Mouse (Mus musculus): Measurements from ENCODE around the gene Tmem268. TPM values are rescaled to one million over a fixed set of nuclear protein-coding genes. Genes with fewer than 3 reads are reported as not detected.

Tmem268 gene
- 7.5 and 7.8 TPM in 2 replicates for polyA plus RNA-seq (2014; fragmentation: Nextera tagmentation; extraction: Ambion mirVana)

DNA sequence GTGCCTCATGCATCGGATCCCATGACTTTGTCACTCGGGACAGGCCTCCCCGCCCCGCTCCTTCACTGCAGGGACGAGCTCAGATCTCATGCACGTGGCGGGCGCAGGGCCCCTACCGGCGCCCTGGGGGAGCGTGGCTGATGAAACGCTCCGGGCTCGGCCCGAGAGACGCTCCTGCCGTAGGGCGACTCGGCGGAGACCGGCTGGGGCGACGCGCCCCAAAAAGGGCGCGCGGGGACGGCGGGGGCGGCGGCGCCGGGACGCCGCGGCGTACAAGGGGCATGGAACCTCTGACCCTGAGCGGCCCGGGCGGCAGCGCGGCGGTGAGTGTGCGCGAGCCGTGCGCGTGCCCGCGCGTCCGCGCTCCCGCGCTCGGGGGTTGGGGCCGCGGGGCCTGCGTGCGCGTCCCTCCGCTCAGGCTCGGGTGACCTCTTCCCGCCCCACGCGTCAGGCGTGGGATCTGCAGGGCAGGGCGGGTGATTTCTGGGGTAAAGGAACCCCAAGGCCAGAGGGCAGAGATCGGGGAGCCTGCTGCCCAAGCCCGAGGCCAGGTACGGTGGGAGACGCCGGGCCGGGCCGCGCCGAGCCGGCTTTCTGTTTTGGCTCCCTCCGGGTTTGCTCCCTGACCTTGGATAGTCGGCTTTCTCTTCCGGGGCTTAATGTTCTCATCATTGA, at the start of gene Tmem268:
Gene Tmem268 (plus strand): TSS at position 375 of the 675 bp plus-strand sequence.
- peak; percentile 79 for ATAC-seq (replicated peaks; ENCODE audit: insufficient number of reproducible peaks, low FRiP score, low TSS enrichment, low read depth)
- under 1% methylated on average over 79 of the region's 81 CpGs for WGBS
- Histone ChIP-seq H3K4me2 (ENCODE audit: low read depth, low read length) (peak within 1 kb of the TSS; percentile 87), H3K4me1 (ENCODE audit: control insufficient read depth, insufficient read depth, low read length) (peaks cover 6% of the 10 kb centered on the region; the same call in 1 of the 2 replicates), H3K9me3 (replicated peaks; ENCODE audit: control insufficient read depth, low read length) (no peaks in the 10 kb centered on the region), H3K27me3 (ENCODE audit: control insufficient read depth, insufficient read depth, low read length) (no peaks in the 10 kb centered on the region), H3K4me3 (ENCODE audit: low read depth, low read length) (peak within 1 kb of the TSS; percentile 62), H3K27ac (replicated peaks; ENCODE audit: low read depth, low read length) (peak within 1 kb of the TSS; percentile 56; the same call in 1 of the 2 replicates), H3K9ac (replicated peaks; ENCODE audit: low read length) (peak within 1 kb of the TSS; percentile 90), H3K36me3 (replicated peaks; ENCODE audit: control insufficient read depth, insufficient read depth, low read depth, low read length) (no peaks in the 10 kb centered on the region)
- DNase-seq (ENCODE audit: low spot score): peak; percentile 79

DNA sequence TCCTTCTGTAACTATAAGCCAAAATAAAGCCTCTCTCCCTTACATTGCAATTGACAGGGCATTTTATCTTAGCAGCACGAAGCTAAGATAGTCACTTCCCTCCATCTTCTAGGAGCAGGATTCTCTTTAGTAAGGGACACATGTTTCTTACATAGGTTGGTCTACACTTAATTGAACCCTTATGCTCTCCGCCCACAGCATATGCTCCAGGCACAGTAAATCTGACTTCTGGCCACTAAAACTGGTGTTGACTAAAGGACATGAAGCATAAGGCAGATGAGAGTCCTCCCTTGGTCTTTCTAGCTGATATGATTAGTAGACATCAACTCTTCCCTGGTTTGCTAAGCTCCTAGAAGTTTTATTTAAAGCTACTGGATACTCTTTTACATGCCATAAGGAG, 45.7 kb upstream of the Tmem268 start:
- Histone ChIP-seq H3K9me3 (replicated peaks; ENCODE audit: control insufficient read depth, low read length) (no peaks in the 10 kb centered on the region), H3K4me3 (ENCODE audit: low read depth, low read length) (no peak overlapping the region), H3K9ac (replicated peaks; ENCODE audit: low read length) (no peak overlapping the region), H3K27me3 (ENCODE audit: control insufficient read depth, insufficient read depth, low read length) (no peaks in the 10 kb centered on the region), H3K4me1 (ENCODE audit: control insufficient read depth, insufficient read depth, low read length) (no peaks in the 10 kb centered on the region), H3K27ac (replicated peaks; ENCODE audit: low read depth, low read length) (no peak overlapping the region), H3K4me2 (ENCODE audit: low read depth, low read length) (no peak overlapping the region), H3K36me3 (replicated peaks; ENCODE audit: control insufficient read depth, insufficient read depth, low read depth, low read length) (no peaks in the 10 kb centered on the region)
- WGBS: 64% methylated on average over 2 of the region's 2 CpGs
- no peak for ATAC-seq (replicated peaks; ENCODE audit: insufficient number of reproducible peaks, low FRiP score, low TSS enrichment, low read depth)
- DNase-seq (ENCODE audit: low spot score): no peak

DNA sequence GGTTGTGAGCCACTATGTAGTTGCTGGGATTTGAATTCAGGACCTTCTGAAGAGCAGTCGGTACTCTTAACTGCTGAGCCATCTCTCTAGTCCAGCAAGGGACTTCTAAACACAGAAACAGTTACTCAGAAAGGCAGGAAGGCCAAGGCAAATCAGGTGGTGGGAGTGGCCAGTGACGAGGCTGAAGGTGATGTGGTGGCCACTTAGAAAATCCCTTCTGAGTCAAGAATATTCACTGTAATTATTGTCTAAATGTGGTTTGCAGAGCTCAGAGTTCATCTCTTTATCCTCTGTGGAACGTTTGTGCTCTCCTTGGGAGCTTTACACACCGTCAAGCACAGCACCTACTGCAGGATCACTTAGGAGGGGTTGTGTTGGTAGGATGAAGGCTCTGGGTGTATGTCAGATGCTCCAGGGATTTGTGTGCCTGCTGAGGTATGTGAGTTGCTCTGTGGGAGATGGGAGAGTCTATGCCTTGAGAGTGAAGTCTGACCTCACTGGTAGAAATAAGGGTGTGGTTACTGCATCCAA, 44.1 kb upstream of the Tmem268 start:
- Histone ChIP-seq H3K36me3 (replicated peaks; ENCODE audit: control insufficient read depth, insufficient read depth, low read depth, low read length) (no peaks in the 10 kb centered on the region), H3K4me1 (ENCODE audit: control insufficient read depth, insufficient read depth, low read length) (no peaks in the 10 kb centered on the region), H3K27me3 (ENCODE audit: control insufficient read depth, insufficient read depth, low read length) (no peaks in the 10 kb centered on the region), H3K27ac (replicated peaks; ENCODE audit: low read depth, low read length) (no peak overlapping the region), H3K4me2 (ENCODE audit: low read depth, low read length) (no peak overlapping the region), H3K9me3 (replicated peaks; ENCODE audit: control insufficient read depth, low read length) (no peaks in the 10 kb centered on the region), H3K4me3 (ENCODE audit: low read depth, low read length) (no peak overlapping the region), H3K9ac (replicated peaks; ENCODE audit: low read length) (no peak overlapping the region)
- 61% methylated on average over 4 of the region's 4 CpGs for WGBS
- no peak for ATAC-seq (replicated peaks; ENCODE audit: insufficient number of reproducible peaks, low FRiP score, low TSS enrichment, low read depth)
- no peak for DNase-seq (ENCODE audit: low spot score)

DNA sequence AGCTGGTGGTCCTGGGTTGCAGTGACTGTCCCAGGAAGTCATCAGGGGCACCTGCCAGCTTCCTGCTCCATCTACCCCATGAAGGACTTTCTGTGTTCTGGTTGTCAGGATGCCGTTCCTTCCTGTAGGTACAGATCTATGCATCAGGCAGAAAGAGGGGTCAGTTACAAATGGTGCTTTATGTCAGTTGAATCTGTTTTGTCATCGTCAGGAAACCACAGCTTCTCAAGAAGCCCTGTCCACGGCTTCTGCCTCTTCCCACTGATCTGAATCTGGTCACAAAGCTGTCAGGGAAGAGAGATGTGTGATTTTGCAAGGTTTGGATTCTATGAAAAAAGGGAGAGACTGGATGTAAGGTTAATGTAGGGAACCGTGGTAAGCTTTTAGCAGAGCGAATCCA, 43.6 kb upstream of the Tmem268 start:
- H3K9me3 ChIP-seq (replicated peaks; ENCODE audit: control insufficient read depth, low read length): no peaks in the 10 kb centered on the region
- H3K36me3 ChIP-seq (replicated peaks; ENCODE audit: control insufficient read depth, insufficient read depth, low read depth, low read length): no peaks in the 10 kb centered on the region
- H3K9ac ChIP-seq (replicated peaks; ENCODE audit: low read length): no peak overlapping the region
- no peak overlapping the region for H3K27ac ChIP-seq (replicated peaks; ENCODE audit: low read depth, low read length)
- WGBS: 88% methylated on average over 5 of the region's 5 CpGs
- no peak overlapping the region for H3K4me2 ChIP-seq (ENCODE audit: low read depth, low read length)
- no peak overlapping the region for H3K4me3 ChIP-seq (ENCODE audit: low read depth, low read length)
- no peak for ATAC-seq (replicated peaks; ENCODE audit: insufficient number of reproducible peaks, low FRiP score, low TSS enrichment, low read depth)
- no peaks in the 10 kb centered on the region for H3K4me1 ChIP-seq (ENCODE audit: control insufficient read depth, insufficient read depth, low read length)
- H3K27me3 ChIP-seq (ENCODE audit: control insufficient read depth, insufficient read depth, low read length): no peaks in the 10 kb centered on the region
- DNase-seq (ENCODE audit: low spot score): no peak

DNA sequence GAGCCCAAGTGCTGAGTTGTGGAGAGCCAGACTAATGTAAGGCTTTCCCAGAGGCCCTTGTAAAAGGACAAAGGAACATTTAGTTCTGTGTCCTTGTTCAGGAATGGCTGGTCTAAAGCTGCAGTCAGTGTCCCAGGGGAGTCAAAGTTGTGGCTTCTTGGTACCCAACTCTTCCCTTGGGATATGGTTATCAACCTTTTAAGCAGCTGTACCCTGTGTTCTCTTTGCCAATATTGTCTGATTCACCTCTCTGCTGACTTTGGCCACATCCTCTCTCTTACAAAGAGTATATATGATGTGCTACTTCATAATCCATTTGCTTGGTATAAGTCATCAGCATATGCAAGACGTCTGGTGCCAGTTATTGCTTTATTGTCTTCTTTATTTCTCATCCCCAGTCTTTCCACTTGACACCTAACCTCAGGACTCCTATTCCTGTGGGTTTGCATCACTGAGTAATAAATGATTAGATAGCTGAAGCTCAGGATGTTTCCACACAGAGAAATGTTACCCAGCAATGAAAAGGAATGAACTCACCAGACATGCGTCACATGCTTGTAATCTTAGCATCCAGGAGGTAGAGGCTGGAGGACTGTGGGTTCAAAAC, 36.7 kb upstream of the Tmem268 start:
- Histone ChIP-seq H3K4me2 (ENCODE audit: low read depth, low read length) (no peak overlapping the region), H3K4me1 (ENCODE audit: control insufficient read depth, insufficient read depth, low read length) (no peaks in the 10 kb centered on the region), H3K36me3 (replicated peaks; ENCODE audit: control insufficient read depth, insufficient read depth, low read depth, low read length) (no peaks in the 10 kb centered on the region), H3K9me3 (replicated peaks; ENCODE audit: control insufficient read depth, low read length) (no peaks in the 10 kb centered on the region), H3K27me3 (ENCODE audit: control insufficient read depth, insufficient read depth, low read length) (no peaks in the 10 kb centered on the region), H3K9ac (replicated peaks; ENCODE audit: low read length) (no peak overlapping the region), H3K4me3 (ENCODE audit: low read depth, low read length) (no peak overlapping the region), H3K27ac (replicated peaks; ENCODE audit: low read depth, low read length) (no peak overlapping the region)
- ATAC-seq (replicated peaks; ENCODE audit: insufficient number of reproducible peaks, low FRiP score, low TSS enrichment, low read depth): no peak
- no peak for DNase-seq (ENCODE audit: low spot score)
- 78% methylated on average over 2 of the region's 2 CpGs for WGBS

DNA sequence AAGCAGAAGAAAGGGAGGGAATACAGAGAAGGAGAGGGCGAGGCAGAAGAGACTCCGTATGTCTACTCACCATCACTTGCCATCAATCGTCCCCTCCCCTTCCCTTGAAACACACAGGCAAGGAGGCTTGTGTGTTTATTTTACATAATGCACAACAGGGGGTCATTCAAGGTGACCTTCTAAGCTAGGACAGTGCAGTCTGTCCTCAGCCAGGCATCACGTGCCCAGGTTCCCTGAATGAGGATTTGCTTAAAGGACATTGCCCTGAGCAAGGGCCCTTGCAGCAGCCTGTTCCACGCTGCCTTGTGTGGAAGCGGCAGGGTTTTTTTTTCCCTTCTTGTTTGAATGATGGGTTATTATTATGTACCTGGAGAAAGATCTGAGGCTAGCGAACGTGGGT, 33.1 kb upstream of the Tmem268 start:
- H3K9ac ChIP-seq (replicated peaks; ENCODE audit: low read length): no peak overlapping the region
- ATAC-seq (replicated peaks; ENCODE audit: insufficient number of reproducible peaks, low FRiP score, low TSS enrichment, low read depth) (no peak), DNase-seq (ENCODE audit: low spot score) (no peak)
- no peak overlapping the region for H3K27ac ChIP-seq (replicated peaks; ENCODE audit: low read depth, low read length)
- no peaks in the 10 kb centered on the region for H3K36me3 ChIP-seq (replicated peaks; ENCODE audit: control insufficient read depth, insufficient read depth, low read depth, low read length)
- WGBS: 87% methylated on average over 8 of the region's 8 CpGs
- H3K4me1 ChIP-seq (ENCODE audit: control insufficient read depth, insufficient read depth, low read length): no peaks in the 10 kb centered on the region
- no peaks in the 10 kb centered on the region for H3K9me3 ChIP-seq (replicated peaks; ENCODE audit: control insufficient read depth, low read length)
- H3K27me3 ChIP-seq (ENCODE audit: control insufficient read depth, insufficient read depth, low read length): no peaks in the 10 kb centered on the region
- H3K4me3 ChIP-seq (ENCODE audit: low read depth, low read length): no peak overlapping the region
- no peak overlapping the region for H3K4me2 ChIP-seq (ENCODE audit: low read depth, low read length)

DNA sequence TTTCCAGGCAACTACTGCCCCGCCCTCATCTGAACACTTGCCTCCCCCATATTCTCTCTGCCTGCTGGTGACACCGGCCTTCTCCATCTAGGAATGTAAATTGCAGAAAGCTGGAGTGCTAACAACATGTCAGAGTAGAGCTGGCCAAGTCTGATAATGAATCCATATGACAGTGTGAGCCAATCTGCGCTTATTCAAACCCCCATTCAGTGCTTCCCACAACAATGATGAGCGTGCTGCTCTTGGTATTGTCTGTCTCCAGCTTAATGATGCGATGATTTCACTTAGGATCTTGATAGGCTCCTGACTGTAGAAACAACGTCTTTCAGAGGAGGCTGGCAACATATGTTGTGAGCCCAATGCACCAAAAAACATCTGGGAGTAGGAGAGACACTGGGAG, 29.6 kb upstream of the Tmem268 start:
- Histone ChIP-seq H3K4me3 (ENCODE audit: low read depth, low read length) (no peak overlapping the region), H3K9me3 (replicated peaks; ENCODE audit: control insufficient read depth, low read length) (no peaks in the 10 kb centered on the region), H3K9ac (replicated peaks; ENCODE audit: low read length) (no peak overlapping the region), H3K4me2 (ENCODE audit: low read depth, low read length) (no peak overlapping the region), H3K27me3 (ENCODE audit: control insufficient read depth, insufficient read depth, low read length) (no peaks in the 10 kb centered on the region), H3K4me1 (ENCODE audit: control insufficient read depth, insufficient read depth, low read length) (no peaks in the 10 kb centered on the region), H3K27ac (replicated peaks; ENCODE audit: low read depth, low read length) (no peak overlapping the region), H3K36me3 (replicated peaks; ENCODE audit: control insufficient read depth, insufficient read depth, low read depth, low read length) (no peaks in the 10 kb centered on the region)
- 78% methylated on average over 6 of the region's 6 CpGs for WGBS
- DNase-seq (ENCODE audit: low spot score) (no peak), ATAC-seq (replicated peaks; ENCODE audit: insufficient number of reproducible peaks, low FRiP score, low TSS enrichment, low read depth) (no peak)

DNA sequence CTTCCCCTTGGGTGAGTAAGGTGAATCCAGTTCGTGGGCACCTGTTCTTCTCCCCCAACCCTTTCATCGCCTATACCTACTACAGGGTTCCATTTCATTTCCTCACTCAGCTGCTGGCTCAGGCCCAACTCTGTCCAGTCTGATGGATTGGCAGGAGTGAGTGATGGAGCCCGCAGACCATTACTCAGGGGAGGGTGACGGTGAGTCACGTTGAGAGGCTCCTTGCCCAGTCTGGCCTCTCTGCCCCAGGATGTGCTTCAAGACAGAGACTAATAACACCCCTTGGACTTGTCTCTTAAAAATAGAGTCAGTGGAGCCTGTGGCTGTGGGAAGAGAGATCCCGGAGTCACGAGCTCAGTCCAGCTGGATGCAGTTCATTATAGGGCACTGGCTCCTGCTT, 28.2 kb upstream of the Tmem268 start:
- 82% methylated on average over 7 of the region's 7 CpGs for WGBS
- Histone ChIP-seq H3K36me3 (replicated peaks; ENCODE audit: control insufficient read depth, insufficient read depth, low read depth, low read length) (no peaks in the 10 kb centered on the region), H3K27ac (replicated peaks; ENCODE audit: low read depth, low read length) (no peak overlapping the region), H3K4me2 (ENCODE audit: low read depth, low read length) (no peak overlapping the region), H3K4me3 (ENCODE audit: low read depth, low read length) (no peak overlapping the region), H3K9me3 (replicated peaks; ENCODE audit: control insufficient read depth, low read length) (no peaks in the 10 kb centered on the region), H3K4me1 (ENCODE audit: control insufficient read depth, insufficient read depth, low read length) (no peaks in the 10 kb centered on the region), H3K9ac (replicated peaks; ENCODE audit: low read length) (no peak overlapping the region), H3K27me3 (ENCODE audit: control insufficient read depth, insufficient read depth, low read length) (no peaks in the 10 kb centered on the region)
- DNase-seq (ENCODE audit: low spot score) (no peak), ATAC-seq (replicated peaks; ENCODE audit: insufficient number of reproducible peaks, low FRiP score, low TSS enrichment, low read depth) (no peak)
